Mouse (Mus musculus) cerebellum, postnatal 25 days (tissue): ENCODE data around the gene Zfp335.

ENCODE experiments used
- DNase-seq, 2 experiments: peaks; one replicate each; pipeline ENCODE4 v3.0.0; 2021; ENCODE audit warnings: mixed read lengths in 2 of 2

Zfp335 gene

DNA sequence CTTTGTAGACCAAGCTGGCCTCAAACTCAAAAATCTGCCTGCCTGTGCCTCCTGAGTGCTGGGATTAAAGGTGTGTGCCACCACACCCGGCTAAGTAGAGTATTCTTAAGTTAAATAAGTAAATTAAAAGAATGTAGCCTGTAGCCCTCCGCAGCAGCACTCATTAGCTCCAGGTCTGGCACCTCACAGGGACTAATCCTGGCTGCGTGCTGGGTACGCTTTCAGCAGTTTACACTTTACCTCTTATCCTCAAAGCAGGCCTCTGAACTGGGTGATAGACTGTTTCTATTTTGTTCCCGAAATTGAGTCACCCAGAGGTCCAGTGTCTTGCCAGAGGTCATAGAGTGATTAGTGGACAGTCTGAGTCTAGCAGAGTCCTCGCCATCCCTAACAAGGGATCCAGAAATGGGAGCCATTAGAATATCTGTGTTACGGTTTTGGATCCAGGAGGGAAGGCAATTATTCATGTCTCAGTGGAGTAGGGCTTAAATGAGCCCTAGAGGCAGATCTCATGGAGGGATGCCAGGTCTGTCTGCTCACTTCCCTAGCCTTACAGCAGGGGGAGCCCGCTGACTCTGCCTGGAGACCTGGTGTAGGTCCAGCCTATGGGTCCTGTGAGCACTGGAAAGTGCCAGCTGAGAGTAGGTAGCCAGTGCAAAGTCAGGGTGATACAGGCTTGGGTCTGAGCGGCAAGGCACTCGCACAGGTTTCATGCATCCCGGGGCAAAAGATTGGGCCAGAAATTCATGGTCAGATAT is 12.7 kb upstream of the Zfp335 start:
- peak; percentile 95 to 96 for DNase-seq

DNA sequence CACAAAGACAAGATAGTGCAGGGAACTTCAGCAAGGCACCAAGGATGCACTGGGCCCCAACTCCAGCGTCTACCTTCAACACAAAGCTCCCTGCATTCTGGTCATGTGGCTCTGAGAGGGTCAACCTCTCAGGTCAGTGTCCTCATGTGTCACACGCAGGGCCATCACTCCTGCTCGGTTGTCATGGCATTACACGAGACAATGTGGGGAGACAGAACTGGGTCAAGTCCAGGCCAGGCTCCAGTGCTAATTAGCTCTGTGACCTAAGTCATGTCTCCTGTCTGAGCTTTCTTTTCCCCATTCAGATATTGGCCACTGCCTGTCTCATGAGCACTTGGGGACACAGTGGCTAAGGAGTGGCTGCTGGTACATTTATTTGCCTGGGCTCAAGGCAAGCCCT is 11.7 kb upstream of the Zfp335 start:
- no peak for DNase-seq

DNA sequence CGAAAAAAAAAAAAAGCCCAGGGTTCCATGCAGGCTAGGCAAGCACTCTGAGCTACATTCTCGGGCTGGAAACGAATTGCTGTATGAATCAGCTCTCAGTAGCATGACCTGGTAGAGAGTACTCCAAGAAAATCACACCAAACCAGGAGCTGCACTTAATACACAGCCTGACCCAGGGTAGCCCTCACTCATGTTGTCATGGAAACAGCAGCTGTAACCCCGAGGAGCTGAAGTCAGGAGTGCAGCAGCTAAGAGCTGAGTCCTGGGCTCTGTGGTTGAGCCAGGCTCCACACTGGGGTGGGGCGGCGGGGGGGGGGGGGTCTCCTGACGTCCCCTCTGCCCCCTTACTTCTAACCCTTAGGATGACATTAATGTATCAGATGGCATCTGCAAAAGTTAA is 10.4 kb upstream of the Zfp335 start:
- no peak for DNase-seq

DNA sequence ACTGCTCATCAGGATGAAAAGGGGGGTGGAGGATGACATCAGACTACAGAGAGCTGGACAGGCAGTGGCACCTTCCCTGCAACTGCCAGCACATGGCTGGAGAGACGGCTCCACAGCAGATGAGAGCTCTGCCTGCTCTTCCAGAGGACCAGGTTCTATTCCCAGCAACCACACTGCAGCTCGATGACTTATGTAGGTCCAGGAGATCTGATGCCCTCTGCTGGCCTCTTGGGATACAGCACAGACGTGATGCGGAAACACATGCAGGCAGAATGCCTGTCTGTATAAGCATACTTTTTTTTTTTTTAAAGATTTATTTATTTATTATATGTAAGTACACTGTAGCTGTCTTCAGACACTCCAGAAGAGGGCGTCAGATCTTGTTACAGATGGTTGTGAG is 6.8 kb upstream of the Zfp335 start:
- DNase-seq, result peak in 1 of 2 experiments; percentile 59

DNA sequence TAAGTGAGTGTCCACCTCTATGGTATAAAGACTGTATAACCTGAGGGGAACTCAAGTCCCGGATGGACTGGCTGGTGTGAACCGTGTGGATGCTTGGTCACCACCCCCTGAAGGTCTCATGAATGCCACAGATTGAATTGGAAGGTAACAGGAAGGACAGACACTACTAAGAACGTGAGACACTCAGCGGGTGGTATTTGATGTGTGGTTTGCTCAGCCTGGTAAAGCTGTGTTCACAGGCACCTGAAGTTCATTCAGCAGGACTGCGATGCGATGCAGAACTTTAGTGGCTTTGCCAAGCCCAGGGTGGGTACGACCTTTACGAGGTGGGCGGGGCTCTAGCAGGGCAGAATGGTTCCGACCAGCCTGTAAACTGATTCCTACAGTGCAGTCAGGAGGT is 5.8 kb upstream of the Zfp335 start:
- no peak for DNase-seq

DNA sequence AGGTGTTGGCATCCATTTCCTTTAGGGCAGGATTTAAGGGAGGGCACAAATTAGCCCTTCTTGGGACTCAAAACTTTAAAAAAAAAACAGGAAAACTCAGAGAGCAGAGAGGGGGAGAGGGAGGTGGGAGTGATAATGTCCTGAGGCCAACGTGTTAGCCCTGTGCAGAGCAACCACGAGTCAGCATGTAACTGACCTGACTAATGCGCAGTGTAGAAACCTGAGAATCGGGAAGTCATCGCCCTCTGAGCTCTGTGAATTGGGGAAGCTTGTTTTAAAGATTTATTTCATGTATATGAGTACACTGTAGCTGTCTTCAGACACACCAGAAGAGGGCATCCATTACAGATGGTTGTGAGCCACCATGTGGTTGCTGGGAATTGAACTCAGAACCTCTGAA is 5.3 kb upstream of the Zfp335 start:
- no peak for DNase-seq

DNA sequence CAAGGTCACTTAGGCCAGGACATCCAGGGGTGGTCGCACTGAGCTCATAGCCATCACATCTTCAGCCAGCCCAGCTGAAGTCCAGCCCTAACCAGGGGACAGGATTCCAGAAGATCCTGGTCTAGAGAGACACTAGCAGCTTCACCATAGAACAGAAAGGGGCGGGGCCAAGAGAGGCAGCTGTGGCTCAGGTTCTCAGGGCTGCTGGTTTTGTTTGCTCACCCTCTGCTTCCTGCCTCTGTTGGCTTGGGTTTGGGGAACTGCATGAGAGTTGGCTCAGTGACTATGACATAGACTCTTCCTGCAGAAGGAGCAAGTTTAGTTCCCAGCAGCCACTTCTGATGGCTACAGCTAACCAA is 1.9 kb upstream of the Zfp335 start:
- DNase-seq, result peak in 1 of 2 experiments; percentile 33

DNA sequence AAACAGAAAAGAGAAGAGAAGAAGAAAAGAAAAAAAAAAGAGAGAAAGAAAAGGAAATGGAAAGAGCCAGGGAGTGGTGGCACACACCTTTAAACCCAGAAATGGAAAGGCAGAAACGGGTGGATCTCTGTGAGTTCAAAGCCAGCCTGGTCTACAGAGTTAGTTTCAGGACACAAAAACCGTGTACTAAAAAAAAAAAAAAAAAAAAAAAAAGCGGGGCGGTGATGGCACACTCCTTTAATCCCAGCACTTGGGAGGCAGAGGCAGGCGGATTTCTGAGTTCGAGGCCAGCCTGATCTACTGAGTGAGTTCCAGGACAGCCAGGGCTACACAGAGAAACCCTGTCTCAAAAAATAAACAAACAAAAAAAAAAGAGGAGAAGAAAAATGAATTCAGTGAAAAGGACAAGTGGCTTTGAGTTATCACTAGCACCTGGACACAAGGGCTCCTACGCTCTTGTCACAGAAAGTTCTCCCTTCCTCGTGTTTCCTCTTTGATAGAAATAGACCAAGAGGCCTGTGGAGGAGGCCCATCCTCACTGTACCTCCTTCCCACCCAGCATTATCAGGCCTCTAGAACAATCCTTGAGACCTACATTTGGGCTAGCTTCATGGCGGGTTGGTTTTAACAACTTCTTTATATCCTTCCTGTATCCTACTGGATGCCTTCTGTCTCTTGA is 1.3 kb upstream of the Zfp335 start:
- no peak for DNase-seq

DNA sequence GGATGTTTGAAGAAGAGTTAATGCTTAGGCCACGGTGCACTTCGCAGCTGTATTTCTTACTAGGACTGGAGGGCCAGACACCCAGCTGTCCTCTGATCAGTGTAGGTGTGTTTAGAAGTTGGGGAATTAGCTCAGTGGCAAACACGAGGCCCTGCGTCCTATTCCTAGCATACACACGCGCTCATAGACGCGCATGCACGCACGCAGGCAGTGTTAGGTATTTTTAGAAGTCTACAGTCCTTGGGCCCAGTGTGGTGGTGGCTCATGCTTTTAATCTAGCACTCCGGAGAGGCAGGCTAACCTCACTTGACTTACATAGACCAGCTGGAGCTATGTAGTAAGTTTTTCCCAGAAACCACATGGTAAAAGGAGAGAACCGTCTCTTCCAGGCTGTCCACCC is 594 bp upstream of the Zfp335 start:
- peak in 1 of 2 experiments; percentile 43 for DNase-seq

DNA sequence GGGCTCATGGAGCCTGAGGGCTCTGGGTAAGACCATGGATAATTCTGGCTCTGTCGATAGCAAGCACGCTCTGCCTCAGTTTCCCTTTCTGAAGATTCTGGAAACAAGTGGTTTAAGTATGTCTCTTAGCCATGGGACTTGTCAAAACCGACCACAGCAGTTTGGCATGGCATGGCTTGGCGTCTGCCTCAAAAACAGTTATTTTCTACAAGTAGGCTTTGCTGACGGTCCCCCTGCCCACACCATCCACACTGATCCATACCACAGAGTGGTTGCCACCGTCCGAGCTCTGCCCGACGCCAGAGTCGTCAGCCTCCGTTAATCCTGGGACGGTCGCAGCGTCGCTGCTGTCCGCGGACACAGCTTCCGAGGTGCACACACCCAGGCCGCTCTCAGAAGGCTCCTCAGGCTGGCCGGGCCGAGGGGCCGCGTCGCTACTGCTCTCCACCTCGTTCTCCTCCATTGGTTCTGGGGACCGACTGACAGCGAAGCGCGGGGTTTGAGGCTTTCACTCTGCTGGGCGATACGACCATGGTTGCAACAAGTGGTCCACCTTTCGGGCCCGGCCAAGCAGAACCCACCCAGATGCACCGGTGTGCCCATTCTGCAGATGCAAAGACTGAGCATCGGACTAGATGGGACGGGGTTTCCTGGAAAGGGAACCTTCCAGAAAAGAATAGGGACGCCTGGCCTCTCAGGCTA is 1.0 kb downstream of the Zfp335 start:
- no peak for DNase-seq

DNA sequence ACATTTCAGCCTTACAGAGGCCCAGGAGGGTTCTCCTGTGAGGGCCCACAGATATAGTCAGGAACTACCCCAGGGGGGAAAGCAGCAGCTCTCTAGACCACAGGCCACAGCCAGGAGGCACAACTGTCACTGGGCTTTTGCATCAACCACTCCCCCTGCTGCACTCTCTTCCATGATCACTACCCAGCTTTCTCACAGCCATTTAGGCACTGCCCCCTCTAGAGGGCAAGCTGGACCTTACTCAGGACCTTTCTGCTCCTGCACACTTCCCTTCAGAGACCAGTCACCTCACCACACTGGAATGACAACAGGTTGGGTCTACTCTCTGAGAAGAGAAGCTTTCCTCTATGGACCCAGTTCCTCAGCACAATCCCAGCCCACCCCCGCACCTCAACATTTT is 2.0 kb downstream of the Zfp335 start:
- peak in 1 of 2 experiments; percentile 50 for DNase-seq

DNA sequence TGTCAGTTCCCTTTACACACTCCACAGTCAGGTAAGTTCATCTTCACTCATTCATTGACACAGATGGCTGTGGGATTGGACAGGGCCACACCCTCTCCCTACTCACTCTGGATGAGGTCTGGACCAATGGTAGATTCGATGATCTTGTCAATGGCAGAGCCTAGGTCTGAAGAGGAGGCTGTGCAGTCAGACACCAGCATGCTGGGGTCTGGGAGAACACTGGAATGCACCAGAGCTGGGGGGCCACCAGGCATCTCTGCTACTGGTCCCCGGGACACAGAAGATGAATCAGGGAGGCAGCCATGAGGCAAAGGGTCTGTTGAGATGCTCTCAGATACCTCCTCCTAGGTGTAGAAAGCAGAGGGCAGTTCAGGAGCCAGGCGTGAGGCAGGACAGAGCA is 2.5 kb downstream of the Zfp335 start:
- no peak for DNase-seq

DNA sequence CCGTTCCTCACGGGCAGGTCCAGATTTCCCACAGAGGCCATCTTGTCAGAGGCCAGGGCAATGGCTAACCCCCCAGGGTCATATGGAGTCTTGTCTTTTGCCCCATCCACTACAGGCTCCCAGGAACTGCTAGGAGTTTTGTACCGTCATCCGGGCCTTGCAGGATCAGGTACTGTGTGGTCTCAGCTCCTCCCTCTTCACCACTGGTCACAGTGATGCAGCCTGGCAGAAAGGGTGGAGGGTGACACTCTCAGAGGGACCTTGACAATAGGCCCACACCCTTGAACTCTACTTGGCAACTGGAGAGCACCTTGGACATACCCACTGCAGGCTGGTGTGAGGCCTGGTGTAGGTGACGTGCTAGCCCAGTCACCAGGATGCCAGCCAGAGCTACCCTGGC is 3.5 kb downstream of the Zfp335 start:
- no peak for DNase-seq

DNA sequence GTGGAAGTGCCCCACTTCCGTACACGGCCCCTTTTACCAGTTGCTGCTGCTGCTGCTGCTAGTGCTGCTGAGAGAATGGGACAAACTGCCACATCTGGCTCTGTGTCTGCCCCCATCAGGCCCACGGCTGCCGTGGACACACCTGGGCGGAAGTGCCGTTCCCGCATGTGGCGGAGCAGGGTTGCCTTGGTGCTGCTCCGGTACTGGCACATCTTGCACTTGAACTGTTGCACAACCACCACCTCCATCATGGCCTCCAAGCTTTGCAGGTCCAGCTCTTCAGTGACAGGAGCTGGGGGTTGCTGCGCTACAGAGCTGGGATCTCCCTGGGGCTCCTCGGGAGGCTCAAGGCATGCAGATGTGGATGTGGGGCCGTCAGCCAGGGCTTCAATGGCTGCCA is 4.0 kb downstream of the Zfp335 start:
- DNase-seq, result peak in 1 of 2 experiments; percentile 16

DNA sequence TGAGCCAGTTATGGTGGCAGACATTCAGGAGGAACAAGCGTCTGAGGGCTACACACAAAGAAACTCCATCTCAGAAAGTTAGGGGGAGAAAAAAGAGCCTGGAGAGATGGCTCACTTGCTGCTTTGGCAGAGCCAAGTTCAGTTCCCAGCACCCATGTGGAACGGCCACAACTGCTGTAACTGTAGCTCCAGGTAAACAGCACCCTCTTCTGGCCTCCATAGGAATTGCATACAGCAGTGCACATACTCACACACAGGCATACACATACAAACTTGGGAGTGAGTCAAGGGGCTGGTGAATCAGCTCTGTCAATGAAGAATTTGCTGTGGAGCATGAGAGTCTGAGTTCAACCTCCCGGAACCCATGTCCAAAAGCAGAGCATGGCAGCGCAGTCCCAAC is 5.5 kb downstream of the Zfp335 start:
- no peak for DNase-seq

DNA sequence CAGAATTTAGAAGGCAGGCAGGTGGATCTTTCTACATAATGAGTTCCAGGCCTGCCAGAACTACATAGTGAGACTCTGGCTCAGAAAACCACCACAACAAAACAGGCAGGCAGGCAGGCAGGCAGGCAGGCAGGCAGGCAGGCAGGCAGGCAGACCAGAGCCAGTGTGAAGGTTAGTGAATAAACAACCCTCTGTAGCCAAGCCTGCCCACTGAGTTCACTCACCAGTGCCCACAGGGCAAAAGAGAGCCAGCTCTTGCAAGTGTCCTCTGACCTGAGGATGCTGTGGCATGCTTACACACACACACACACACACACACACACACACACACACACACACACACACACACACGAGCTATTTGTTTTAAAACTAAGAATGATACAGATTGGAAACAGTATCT is 8.1 kb downstream of the Zfp335 start:
- no peak for DNase-seq

DNA sequence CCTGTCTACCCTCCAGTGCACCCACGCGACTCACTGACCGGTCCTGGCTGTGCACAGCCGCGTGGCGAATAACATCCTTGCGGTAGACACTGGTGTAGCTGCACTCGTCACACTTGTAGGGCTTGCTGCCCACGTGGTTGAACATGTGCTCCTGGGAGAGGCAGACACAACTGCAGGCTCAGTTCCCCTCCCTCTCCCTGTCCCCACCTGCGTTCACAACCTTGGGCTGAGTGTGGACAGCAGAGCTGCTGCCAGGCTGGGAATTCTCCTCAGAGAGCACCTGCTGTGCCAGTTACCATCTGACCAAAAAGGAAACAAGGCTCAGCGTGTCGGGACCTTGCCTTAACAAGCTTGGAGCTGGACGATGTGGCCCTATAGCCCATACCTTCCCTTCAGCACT is 10.2 kb downstream of the Zfp335 start:
- DNase-seq, result peak; percentile 50 to 63

DNA sequence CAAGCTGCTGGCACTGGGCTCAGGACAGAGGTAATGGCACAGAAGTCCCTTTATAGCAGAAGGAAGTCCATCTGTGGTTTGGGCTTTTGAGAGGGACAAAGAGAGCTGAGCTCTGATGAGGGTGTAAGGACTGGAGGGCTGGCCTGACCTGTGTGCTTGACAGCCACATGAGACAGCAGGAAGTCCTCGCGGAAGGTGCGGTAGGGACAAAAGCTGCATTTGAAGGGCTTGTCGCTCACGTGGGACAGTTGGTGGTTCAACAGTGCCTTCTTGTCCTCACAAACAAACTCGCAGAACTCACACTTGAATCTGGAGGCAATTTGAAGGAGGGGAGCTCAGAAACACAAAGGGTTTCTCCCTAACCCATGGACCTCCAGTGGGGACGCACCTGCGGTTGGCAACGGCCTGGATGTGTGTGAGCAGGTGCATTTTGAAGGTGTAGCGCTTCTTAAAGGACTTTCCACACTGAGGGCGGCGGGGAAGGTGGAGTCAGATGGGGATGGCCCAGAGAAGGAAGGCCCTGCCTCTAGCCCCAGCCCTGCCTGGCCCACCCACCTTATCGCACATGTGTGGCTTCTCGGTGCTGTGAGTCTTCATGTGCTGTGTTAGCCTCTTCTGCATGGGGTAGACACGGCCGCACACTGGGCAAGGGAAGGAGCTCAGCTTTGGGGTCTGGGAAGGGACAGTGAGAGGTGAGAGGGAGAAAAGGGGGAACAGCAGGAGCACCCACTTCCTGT is 11.7 kb downstream of the Zfp335 start:
- DNase-seq, result no peak

DNA sequence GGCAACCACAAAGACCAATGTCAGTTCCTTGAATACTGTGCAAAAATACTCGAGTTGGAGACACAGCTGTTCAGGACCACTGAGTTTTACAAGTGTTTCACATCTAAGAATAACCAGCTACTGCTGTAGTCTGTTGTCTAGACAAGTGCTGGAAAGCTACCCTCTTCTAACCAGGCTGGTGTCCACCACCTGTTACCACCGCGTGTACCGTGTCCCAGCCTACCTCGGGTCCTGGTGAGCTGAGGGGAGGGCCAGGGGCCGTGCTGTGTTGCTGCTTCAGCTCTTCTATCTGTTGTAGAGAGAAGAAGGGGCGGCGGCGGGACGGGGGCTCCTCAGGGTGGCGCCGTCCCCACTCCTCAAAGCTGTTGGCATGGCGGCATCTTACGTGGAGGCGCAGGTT is 12.5 kb downstream of the Zfp335 start:
- DNase-seq, result no peak

DNA sequence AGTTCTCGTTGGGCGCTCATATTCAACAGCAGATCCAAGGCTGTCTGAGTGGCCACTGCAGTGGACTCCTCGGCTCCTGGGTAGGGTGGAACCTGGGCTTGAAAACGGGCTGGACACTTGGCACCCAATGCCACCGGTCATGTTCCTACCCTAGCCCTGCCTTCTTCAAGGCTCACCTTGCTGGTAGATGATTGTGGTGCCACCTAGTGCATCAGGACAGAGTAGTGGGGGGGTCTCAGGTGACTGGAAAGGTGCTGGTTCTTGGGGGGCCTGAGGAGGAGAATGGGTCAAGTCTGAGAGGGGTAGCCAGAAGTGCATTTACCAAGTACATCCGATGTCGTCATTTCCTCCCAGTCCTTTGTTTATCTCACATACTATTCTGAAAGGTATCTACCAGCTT is 13.5 kb downstream of the Zfp335 start:
- DNase-seq, result peak in 1 of 2 experiments; percentile 34

DNA sequence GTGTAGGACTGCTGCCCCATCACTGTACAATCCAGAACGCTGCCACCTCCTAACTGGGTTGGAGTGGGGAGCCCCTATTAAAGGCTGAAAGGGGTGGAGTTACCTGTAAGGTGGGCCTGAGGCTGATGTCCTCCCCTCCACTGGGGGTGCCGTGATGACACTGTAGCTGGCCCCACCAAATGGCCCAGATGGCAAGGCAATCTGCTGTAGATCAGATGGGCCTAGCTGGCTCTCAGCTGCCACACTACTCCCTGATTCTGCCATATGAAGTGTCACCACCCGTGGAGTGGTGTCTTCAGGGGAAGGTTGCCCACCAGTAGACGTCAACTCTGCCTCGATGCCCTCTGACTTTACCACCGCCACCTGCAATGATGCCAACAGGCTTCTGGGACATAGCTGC is 15.7 kb downstream of the Zfp335 start:
- DNase-seq, result peak in 1 of 2 experiments; percentile 66

DNA sequence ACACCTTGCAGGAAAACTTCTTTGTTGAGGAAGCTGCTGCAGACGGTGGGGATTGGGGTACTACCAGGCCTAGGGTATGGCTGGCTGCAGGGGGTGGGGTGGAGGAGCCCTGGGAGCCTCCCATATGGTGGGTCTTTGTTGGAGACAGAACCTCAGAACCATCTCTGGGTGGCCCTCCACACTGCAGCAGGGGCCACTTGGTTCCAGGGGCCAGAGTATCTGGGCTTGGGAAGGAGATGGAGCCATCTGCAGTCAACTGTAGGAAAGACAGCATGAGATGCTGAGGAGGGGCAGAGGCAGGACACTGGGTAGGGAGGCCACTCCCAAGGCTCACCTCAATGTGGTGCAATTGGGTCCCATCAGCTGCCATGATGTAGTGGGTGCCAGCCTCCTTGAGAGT is 16.9 kb downstream of the Zfp335 start:
- DNase-seq, result no peak

DNA sequence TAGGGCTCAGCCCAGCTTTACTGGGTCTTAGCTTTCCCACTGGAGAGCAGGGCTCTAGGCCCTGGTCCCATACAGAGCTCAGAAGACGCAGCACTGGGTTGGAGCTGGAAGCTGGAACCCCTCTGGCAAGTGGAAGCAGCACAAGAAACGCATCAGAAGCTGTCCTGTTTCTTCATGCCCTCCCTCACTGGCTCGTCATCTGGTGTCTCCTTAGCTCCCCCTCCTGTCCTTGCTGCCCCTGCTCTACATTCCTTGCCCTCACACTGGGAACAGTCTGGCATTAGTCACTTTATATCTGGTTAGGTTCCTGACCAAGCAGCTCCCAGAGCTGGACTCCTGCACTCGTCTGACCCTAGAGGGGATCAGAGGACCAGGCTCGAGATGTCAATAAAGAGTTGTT is 17.5 kb downstream of the Zfp335 start:
- DNase-seq, result peak in 1 of 2 experiments; percentile 45
